Mouse (Mus musculus) cerebellum, adult 2 months (tissue): ENCODE results near the gene Rerg.

Experiments used
- CTCF ChIP-seq: fragments of 200-500 bp; IDR thresholded peaks from 2 replicates; pipeline ENCODE4 v1.5.1; 2011; ENCODE audit warnings: low read depth, mild to moderate bottlenecking, control low read depth, low read length, moderate library complexity, borderline replicate concordance; ENCODE audit not compliant: insufficient read depth
- POLR2A ChIP-seq: fragments of 200-500 bp; IDR thresholded peaks from 2 replicates; pipeline ENCODE4 v1.6.1; 2011; ENCODE audit warnings: low read length, control low read depth, borderline replicate concordance; ENCODE audit not compliant: insufficient read depth

- no peak for TF ChIP-seq CTCF
- TF ChIP-seq POLR2A = no peak
Measured at GRCm38 (mm10) chr6:137076225-137076624, 94.1 kb downstream of the Rerg start.
